Mouse (Mus musculus): ENCODE measurements at regions not wholly inside any gene's neighbourhood (a gene's known extent, or its start where the extent isn't known, plus 50 kb on each side); places are given as distances from the start of the nearest gene placed in this dataset.

DNA sequence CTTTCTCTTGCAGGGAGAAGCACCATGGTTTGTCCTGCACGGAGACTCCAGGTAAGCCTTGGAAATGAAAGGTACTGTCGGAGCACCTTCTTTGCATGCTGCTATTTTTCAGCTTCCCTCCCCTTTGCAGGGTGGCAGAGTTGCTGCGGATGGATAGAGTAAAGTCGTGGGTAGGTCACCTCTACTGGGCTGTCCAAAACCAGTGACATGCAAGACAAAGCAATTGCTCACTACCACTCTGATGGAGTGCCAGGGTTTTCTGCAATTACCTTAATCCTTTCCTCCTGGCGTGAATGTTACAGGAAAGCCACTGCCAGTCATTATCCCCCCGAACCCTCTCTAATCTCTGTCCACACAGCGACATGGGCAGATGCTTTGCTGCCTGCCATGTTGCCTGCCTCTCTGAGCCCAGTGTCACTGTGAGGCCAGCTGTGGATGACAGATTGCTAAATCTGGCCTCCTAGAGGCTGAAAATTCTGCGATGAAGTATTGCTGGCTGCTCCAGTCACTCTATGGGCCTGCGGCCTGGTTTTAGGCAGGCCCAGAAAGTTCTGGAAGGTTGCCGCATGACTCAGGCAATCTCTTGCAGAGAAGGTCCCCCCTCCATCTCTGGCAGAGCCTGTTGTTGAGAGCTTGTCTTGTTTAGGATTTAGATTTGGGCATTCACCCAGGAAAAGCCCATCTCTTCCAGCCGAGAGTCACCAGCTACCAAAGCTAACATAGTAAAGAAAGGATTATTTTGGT lies 54.1 kb upstream of the Sod3 start:
- no peak for DNase-seq

DNA sequence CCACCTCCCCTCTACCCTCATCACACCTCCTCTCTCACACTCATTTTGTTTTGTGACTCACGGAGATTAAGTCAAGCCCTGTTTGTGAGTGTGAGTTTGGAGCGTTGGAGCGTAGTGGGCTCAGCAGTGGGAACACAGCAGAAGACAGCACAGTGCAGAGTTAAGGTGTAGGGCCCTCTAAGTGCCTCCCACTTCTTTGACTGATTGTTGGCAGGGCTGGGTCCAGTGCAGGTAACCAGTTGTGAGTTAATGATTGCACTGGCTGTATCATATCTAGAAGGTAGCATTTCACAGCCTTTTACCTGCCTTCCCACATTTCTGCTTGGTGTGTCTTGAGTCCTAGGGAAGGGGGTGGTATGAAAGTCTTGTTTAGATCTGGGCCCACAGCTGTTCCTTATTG lies 67.3 kb upstream of the Sod3 start:
- DNase-seq, result no peak

DNA sequence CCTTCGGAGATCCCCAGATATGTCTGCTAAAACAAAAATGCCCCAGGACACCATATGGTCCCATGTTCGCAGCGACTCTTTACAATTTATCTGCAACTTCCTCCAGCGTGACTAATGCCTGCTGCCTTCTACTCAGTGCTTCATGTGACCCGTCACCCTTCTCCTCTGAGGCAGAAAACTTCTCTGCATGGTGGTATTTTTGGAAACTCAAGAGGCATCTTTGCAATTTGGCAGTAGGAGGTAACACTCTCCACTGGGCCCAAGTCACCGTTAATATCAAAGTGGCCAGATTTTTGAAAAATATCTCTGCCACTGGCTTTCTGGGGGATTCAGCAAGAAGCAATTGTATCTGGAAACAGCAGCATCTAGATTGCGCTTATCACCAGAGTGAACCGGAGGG lies 69.1 kb upstream of the Sod3 start:
- DNase-seq, result no peak

DNA sequence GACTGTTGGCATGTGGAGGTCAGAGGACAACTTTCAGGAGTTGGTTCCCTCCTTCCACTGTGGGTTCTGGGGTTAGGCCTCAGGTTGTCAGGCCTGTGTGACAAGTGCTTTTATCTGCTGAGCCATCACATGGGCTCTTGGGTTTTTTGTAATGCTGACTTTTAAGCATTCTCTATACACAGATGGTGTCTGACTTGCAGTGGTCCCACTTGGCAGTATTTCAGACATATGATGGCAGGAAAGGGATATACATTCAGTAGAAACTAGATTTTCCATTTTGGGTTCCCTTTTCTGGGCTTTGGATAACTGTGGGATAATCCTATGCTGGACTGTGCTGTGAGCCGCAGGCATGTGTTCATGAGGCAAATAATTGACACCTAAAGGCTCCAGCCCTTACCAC lies 75.3 kb upstream of the Sod3 start:
- no peak for DNase-seq

DNA sequence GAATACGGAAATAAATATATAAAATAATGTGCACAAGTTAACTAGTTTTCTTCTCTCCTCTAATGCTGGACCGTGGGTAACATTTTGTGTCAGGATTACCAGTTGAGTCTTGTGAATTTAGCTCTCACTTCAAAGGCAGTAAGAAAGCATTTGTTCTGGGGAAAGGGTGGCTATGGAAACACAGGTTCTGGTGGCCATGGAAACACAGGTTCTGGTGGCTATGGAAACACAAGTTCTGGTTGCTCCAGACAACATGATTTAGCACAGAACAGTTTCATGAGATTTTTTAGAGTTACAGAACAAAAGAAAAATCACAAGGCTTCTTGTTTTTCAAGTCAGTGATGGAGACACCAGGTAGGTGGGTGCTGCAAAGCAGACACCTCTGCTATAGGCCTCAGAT lies 82.7 kb upstream of the Sod3 start:
- DNase-seq, result no peak

DNA sequence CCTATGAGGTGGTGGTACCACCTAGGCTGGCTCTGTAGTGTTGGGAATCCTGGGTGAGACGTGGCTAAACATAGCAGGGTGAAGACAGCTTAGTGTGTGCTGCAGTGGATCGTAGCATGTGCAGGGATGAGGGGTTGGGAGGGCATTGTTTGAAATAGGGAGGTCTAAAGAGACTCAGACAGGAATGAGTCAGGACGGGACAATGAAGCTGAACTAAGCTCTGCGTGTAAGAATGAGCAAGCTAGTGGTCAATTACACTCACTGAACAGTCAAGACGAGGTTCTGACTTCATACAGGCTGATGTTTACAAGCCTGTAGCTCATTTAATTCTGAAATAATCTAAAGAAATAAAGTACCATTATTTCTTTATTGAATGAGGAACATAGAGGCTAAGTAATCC lies 85.5 kb upstream of the Sod3 start:
- no peak for DNase-seq

DNA sequence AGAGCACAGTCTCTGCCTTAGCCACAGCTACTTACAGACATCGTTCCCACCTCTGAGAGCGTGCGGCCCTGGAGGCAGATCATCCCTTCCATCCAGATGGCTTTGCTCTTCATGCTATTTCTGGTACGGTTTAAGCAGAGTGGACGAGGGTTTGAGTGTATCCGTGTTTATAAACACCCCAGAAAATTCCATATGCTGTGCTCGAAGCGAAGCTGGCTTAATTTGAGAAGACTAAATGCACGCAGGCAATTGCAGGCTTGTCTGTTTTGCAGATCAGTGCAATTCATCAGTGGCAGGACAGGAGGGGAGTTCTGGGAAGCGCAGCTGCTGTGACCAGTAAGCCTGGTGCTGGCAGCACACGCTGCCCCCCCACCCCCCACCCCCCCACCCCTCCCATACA lies 72.9 kb upstream of the Dhx15 start:
- DNase-seq, result no peak

DNA sequence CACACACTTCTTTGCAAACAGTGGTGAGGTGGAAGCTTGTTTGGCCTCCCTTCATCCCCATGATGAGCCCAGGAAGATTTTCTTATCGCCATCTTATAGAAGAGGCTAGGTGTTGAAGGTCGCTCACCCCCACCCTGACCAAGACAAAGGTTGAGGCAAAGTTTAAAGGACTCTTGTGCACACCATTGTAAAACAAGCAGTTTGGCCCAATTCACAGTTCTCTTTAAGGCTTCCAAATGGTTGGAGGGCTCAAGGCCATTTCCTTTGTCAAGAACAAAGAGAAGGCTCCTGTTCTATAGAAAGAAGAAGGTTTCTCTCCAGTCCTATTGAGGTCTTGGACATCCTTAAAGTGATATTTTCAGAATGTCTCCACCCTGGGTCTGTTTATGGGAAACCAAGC lies 67.8 kb upstream of the Dhx15 start:
- DNase-seq, result no peak

DNA sequence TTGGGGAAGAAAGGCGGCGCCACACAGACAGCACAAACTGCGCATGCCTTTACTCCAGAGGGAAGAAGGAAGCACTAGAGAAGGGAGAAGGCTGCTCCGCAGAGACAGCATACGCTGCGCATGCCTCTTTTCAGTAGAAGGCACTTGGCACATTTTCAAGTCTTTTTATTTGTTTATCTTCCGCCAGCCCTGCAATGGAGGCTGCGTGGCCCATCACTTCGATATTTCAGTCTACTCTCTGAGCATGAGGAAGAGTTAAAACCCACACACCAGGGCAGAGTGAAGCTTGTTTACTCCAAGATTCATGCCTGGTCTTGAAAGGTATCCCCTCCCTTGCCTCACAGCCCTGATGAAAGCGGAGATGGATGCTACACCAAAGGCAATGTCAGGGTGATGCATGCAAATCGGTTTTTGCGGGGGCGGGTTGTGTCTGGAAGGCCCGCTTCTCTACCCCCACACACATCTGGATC lies 64.3 kb upstream of the Dhx15 start:
- DNase-seq, result peak; percentile 47

DNA sequence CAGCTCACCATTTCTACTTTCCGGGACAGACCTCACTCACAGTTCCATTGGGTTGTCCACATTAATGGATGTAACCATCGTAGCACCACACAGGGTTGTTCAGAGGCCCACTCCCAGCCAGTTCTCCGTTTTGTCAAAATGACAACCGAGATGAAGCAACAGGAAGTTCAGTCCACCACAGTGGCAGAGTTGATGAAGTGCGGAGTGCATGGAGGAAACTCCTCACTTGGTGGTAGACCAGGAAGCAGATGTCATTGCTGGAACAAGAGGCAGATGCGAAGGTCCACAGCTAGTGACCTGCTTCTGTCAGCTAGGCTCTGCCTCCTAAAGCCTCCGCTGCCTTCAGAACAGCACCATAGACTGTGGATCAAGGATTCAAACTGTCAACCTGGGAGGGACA lies 59.5 kb upstream of the Dhx15 start:
- no peak for DNase-seq

DNA sequence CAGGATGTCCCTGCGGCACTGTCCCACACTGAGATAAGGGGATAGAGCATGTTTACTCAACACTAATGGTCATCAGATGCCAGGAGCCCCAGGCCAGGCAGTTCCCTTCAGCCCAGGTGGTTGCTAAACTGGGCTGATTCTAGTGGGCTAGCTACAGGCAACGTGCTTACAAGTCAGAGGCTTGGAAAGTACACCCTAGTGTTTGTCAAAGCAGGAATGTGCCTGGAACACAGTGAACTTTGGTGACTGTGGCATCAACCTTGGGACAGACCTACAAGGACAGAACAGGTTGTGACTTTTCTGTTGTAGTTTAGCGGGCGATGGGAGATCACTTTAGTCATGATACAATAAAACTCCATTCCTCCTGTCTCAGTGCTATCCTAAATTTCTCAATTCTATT lies 53.6 kb upstream of the Dhx15 start:
- no peak for DNase-seq

DNA sequence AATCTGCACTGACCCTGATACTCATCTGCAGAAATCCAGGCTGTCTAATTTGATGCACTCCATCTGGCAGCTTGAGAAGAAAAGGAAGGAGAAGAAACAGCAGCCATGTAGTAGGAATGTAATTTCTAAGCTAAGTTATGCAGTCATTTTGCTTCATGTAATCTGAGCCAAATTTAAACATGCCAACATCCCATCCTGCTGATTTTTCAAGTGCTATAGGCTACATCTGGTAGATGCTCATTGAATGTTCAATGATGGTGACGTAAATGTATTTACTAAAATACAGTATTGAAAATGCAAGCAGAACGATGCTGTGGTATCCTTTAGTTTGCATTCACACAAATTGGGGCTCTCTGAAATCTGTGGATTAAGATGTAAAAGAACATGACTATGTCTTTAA lies 52.1 kb upstream of the Dhx15 start:
- no peak for DNase-seq

DNA sequence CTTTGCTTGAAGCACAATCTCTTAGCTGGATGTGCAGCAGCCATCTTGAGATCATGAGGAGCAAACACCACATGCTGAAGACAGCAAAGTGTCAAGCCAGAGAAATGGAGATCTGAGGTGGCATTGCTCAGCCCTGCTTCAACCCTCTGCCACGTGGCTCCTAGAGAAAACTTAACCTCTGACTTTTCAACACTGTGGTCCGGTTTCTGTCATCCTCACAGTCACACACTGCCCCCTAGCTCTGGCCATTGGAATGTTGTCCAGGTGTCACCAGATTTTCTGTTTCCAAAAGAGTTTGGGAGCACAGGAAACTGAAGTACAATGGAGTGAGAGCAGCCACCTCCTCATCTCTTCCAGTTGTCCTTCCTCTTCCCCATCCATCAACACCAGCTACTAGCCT lies 50.2 kb upstream of the Dhx15 start:
- DNase-seq, result peak; percentile 39

Data from kidney, postnatal 14 days (tissue).